Mouse (Mus musculus): ENCODE measurements at regions not wholly inside any gene's neighbourhood (a gene's known extent, or its start where the extent isn't known, plus 50 kb on each side); places are given as distances from the start of the nearest gene placed in this dataset.
A peak's percentile ranks its signal among the peaks of the same experiment; 100 is the strongest.
"Not testable (repeated sequence)": the region's sequence is repeated elsewhere in the genome, so short reads cannot be mapped to it uniquely, and the experiment has no call there.

DNA sequence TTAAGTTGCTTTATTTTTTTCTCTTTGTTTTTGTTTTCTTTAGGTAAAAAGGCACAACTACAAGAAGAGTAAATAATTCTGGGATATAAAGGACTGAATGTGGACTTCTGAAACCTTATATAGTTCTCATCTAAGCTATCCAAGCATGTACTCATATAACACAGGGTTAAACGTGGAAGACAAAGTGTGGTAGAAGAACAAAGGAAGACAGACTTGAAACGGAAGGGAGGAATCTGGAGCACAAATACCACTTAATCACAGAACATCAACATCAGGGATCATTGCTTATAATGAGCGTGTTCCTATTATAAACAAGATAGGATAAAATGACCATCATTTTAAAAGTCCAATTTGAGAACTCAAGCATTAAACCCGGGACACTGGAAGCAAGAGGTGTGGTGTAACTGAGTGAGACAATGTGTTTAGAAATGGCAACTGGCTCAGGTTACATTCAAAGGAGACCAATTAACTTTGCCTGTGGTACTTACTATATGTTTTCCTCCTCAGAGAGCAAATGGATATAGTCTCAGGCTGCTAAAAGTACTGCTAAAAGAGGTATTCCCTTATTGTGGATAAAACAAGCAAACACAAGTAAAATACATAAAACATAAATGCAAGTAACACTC is 96.1 kb upstream of the Hdgfl1 start:
- H3K4me3 ChIP-seq = no peak overlapping the region
- intact Hi-C loops (cut with DNase I) = no loop called here
- H3K27ac ChIP-seq = no peak overlapping the region
- no peak for TF ChIP-seq CTCF (IDR thresholded peaks at IDR 0.05)
- DNase-seq (ENCODE audit: extremely low spot score in 1 of 2, low spot score in 2 of 2) = no peak

DNA sequence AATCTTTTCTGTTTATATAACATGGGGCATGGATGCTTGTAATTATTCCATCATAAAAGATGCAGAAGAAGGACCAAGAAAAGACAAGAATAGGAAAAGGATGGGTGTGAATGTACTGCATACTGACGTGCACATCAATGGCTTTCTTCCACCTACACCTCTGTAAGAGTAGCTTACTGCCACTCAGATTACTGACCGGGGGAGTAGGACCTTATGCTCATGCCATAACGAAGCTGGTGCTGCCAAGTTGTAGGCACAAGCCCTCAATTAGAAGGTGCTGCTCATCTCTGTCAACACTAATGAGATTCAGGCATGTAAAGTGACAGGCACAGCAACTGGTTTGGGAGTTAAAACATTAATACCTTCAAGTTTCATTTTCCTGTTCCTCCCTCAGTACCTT is 97.8 kb upstream of the Hdgfl1 start:
- Histone ChIP-seq H3K27ac (no peak overlapping the region), H3K4me3 (no peak overlapping the region)
- intact Hi-C loops (cut with DNase I) = no loop called here
- no peak for TF ChIP-seq CTCF (IDR thresholded peaks at IDR 0.05)
- DNase-seq (ENCODE audit: extremely low spot score in 1 of 2, low spot score in 2 of 2) = peak in 1 of 2 experiments; percentile 14

DNA sequence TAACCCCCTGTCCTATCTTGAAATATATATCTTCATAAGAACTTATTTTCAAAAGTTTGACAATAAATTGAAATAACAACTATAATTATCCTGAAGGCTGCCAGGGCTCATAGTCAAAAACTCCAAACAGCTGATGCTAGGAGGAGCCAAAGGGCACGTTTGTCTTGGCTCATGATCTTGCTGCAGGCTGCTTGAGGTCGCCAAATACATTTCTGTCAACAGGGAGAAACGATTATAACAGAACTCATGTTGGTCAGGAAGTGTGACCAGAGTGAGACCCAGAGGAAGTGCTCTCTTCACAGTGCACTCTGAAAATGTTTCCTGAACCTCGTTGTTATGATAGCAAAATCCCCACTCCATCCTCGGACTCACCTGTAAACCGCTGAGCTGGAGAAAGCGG is 140.9 kb upstream of the Prl start:
- H3K27ac ChIP-seq = no peak overlapping the region
- intact Hi-C loops (cut with DNase I) = no loop called here
- DNase-seq (ENCODE audit: extremely low spot score in 1 of 2, low spot score in 2 of 2) = no peak
- no peak for TF ChIP-seq CTCF (IDR thresholded peaks at IDR 0.05)
- no peak overlapping the region for H3K4me3 ChIP-seq

DNA sequence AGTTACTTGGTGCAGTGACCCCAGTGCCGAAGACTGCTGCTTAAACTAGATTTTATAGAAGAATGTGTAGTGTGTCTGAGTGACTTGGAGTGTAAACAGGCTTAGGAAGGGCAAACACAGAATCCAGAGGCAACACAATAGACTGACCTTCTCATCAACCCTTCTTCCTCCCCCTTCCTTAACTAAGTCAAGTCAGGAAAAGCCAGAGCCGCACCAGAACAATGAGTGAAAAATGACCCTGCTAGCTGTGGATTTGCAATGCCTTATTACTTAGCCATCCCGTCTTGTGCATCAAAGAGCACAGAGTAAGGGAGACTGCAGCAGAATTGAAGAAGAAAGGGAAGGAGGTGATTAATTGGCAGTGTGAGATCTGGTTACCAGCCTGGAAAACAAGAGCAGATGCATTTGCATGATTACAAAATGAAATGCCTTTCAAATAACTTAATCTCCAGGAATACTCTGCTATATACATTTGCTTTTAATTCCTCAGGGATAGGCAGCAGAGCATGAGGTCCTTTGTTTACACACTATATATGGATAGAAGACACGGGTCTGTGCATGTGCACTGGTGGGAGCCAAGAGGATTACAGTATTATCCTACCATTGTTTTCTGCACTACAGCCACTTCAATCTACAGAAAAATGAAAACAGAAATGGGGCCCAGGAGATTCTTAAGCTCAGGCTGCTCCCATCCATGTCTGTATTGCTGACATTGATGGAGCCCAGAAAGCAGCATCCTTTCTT is 124.5 kb upstream of the Prl start:
- H3K27ac ChIP-seq = no peak overlapping the region
- intact Hi-C loops (cut with DNase I) = no loop called here
- no peak for TF ChIP-seq CTCF (IDR thresholded peaks at IDR 0.05)
- no peak overlapping the region for H3K4me3 ChIP-seq
- no peak for DNase-seq (ENCODE audit: extremely low spot score in 1 of 2, low spot score in 2 of 2)

DNA sequence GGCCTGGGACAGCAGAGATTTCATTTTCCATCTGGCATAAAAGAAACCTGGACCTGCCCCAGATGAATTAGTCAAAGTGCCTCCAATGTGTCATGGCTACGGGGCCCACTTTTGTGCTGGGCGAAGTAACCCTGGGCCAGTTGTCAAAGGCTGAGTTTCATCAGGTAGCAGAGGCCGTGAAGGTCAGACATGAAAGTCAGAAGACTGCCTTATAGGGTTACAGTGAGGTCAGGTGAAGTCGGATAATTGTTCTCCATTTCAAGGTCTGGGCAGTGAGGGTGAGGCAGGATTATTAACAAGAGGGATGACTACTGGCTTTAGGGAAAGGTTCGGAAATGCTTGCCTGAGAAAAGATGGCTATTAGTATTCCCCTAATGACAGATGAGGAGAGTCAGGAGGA is 123.5 kb upstream of the Prl start:
- TF ChIP-seq CTCF (IDR thresholded peaks at IDR 0.05) = no peak
- no peak for DNase-seq (ENCODE audit: extremely low spot score in 1 of 2, low spot score in 2 of 2)
- Histone ChIP-seq H3K27ac (no peak overlapping the region), H3K4me3 (no peak overlapping the region)
- intact Hi-C loops (cut with DNase I) = no loop called here

DNA sequence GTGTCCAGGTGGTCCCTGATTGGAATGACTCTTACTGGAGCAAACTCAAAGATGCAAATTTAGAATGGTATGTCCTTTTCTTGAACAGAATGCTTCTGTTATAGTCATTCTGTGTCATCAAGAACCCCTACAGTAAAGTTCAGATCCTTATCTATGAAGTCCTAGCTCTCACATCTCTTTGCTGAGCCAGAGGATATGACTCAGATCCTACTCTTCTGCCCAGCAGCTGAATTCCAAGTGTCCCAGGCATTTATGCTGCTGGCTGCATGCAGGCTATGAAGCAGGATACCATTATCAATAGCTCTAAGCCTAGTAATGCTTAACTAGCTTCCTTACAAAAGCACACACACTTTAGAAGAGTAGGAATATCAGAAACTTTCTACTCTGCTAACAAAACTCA is 116.9 kb upstream of the Prl start:
- intact Hi-C loops (cut with DNase I) = no loop called here
- H3K4me3 ChIP-seq = no peak overlapping the region
- DNase-seq (ENCODE audit: extremely low spot score in 1 of 2, low spot score in 2 of 2) = no peak
- H3K27ac ChIP-seq = no peak overlapping the region
- TF ChIP-seq CTCF (IDR thresholded peaks at IDR 0.05) = no peak

DNA sequence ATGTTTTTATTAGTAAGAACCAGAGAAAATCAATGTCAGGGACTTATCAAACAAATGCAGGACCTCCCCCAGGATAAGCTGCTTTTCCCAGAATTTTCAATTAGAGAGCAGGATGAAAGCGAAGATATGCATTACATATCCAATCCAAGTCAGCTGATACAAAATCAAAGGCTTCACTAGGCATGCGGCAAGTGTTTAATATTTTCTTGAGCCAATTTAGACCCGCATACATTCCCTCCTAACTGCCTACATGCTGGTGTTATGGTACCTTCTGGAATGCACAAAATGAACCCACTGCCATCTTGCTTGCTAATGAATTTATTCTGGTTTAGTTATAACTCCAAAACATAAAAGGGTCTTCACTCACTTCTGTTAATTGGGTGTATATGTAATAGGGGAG is 112.9 kb upstream of the Prl start:
- H3K4me3 ChIP-seq = no peak overlapping the region
- intact Hi-C loops (cut with DNase I) = no loop called here
- TF ChIP-seq CTCF (IDR thresholded peaks at IDR 0.05) = no peak
- no peak for DNase-seq (ENCODE audit: extremely low spot score in 1 of 2, low spot score in 2 of 2)
- H3K27ac ChIP-seq = no peak overlapping the region

DNA sequence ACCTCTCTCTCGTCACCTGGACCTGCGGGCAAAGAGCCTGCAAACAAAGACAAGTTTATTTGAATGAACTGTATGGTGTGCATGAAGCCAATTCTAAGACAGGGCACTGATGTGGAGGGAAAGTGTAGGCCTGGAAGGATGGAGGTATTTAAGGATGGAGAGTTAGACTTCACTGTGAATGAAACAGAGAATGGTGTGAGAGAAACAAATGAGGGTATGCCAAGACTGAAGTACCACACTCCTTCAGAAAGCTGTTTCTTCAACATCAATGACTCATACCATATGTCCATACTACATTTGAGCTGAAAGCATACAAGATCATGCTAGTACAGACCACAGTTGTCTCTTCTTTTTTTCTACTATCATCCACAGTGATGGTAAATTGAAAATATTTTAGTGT is 105.9 kb upstream of the Prl start:
- intact Hi-C loops (cut with DNase I) = loop anchor here (5.0 kb wide), 1 partner anchor 239 kb away; no protein-coding TSS in a partner anchor
- DNase-seq (ENCODE audit: extremely low spot score in 1 of 2, low spot score in 2 of 2) = peak in 1 of 2 experiments; percentile 10
- Histone ChIP-seq H3K27ac (no peak overlapping the region), H3K4me3 (no peak overlapping the region)
- no peak for TF ChIP-seq CTCF (IDR thresholded peaks at IDR 0.05)

DNA sequence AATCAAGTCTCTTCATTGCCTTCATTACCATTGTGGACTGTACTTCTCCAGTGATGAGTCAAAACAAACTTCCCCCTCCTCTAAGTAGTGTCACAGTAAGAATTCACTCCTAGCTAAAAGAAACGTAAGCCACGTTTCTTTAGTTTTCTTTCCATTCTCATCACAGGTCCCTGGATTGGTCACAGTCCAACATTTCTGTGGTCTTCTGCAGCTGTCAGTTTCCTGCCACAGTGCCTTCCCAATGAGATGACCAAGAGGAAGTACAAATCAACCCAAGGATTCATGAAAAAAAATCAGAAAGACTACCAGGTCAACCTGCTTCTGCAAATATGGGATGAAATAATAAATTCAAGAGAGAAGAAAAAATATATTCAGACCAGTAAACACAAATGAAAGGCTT is 103.5 kb upstream of the Prl start:
- no peak overlapping the region for H3K4me3 ChIP-seq
- intact Hi-C loops (cut with DNase I) = loop anchor here (5.0 kb wide), 1 partner anchor 242 kb away; no protein-coding TSS in a partner anchor
- no peak for DNase-seq (ENCODE audit: extremely low spot score in 1 of 2, low spot score in 2 of 2)
- no peak overlapping the region for H3K27ac ChIP-seq
- no peak for TF ChIP-seq CTCF (IDR thresholded peaks at IDR 0.05)

DNA sequence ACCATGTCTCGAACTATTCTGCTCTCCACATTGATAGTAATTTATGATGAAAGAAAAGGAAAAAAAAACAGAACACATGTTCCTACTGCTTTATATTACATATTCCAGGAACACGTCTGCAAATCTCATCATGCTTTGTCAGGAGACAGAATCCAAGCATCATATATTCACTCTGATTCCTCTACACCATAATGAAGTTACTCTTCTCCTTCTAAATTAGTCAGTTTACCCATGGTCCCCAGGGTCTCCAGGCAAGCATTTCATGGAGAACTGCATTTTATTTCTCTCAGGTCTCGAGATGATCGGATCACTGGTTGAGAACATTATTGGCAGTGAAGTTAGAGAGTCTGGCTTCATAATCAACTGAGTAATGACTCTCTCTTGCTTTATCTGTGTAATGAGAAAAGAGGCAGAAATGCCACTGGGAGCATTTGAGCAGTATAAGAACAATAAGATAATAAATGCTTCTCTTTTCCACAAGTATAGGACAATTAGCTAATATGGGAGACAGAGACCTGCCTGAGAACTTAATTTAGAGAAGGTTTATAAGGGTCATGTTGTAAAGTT is 97.8 kb upstream of the Prl start:
- no peak for DNase-seq (ENCODE audit: extremely low spot score in 1 of 2, low spot score in 2 of 2)

DNA sequence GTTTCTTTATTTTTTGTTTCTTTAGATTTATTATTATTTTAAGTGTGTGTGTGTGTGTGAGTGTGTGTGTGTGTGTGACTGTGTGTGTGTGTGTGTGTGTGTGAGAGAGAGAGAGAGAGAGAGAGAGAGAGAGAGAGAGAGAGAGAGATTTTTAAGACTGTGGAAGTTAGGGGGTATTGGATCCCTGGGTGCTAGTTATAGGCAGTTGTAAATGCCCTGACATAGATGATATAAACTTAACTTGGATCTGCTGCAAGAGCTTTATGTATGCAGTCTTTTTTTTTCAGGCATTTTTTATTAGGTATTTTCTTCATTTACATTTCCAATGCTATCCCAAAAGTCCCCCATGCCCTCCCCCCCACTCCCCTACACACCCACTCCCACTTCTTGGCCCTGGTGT is 96.8 kb upstream of the Prl start:
- intact Hi-C loops (cut with DNase I); H3K27ac ChIP-seq; DNase-seq (ENCODE audit: extremely low spot score in 1 of 2, low spot score in 2 of 2); H3K4me3 ChIP-seq: not testable (repeated sequence)

More for the DNA sequence above, 97.8 kb upstream of the Prl start:
- Histone ChIP-seq H3K4me3 (no peak overlapping the region), H3K27ac (no peak overlapping the region)
- intact Hi-C loops (cut with DNase I) = no loop called here
- TF ChIP-seq CTCF (IDR thresholded peaks at IDR 0.05) = no peak

DNA sequence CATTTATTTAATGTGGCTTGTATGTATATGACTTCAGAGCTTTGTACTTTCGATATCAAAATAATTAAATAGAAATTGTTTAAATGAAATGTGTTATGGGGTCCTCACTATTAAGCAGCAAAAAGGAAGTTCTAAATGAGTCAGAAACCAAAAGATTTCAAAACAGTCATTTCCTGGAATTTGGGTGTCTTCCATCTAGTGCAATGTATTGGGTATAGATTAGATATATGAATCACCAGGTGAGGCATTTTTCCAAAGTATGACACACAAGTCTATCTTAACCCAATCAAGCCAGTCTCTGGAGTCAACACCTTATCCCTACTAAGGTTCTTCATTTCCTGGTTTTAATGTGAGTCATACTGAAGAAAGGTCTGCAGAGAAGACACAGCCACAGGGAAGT is 81.3 kb upstream of the Prl start:
- intact Hi-C loops (cut with DNase I) = no loop called here
- no peak for DNase-seq (ENCODE audit: extremely low spot score in 1 of 2, low spot score in 2 of 2)
- Histone ChIP-seq H3K4me3 (no peak overlapping the region), H3K27ac (no peak overlapping the region)
- TF ChIP-seq CTCF (IDR thresholded peaks at IDR 0.05) = no peak

DNA sequence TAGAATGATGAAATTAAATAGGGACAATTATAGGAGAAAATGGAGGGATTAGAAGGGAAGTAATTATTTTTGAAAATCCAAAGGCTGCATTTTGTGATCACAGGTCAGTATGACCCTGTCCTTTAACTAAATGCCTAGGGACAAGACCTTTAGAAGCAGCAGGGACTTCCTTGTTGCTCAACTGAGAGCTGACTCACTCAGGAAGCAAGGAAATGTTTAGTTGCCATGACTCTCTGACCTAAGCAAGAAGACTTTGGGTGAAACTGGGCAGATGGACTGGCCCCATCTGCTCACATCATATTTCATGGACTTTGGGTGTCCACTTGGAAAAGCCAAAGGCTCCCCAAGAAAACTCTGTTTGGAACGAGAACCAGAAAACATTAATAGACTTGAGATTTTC is 76.9 kb upstream of the Prl start:
- no peak overlapping the region for H3K4me3 ChIP-seq
- TF ChIP-seq CTCF (IDR thresholded peaks at IDR 0.05) = no peak
- no peak overlapping the region for H3K27ac ChIP-seq
- no peak for DNase-seq (ENCODE audit: extremely low spot score in 1 of 2, low spot score in 2 of 2)
- intact Hi-C loops (cut with DNase I) = no loop called here
